Mouse (Mus musculus): ENCODE data around the gene Ect2l.
"Not testable (repeated sequence)": the region's sequence is repeated elsewhere in the genome, so short reads cannot be mapped to it uniquely, and the experiment has no call there.

Ect2l gene

DNA sequence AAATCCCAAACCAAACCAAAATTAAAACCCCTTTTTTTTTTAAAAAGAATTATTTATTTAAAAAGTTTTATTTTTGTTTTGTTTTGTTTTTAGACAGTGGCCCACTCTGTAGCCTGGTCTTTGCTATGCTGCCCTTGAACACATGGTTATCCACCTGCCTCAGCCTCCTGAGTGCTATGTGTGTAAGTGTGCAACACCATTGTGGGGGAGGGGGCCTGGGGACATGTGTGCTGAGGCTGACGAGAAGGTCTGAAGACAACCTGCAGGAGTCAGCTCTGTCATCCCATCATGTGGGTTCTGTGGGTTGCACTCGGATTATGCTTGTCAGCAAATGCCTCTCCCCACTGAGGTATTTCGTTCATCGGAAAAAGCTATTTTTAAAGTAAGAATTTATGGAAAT lies 21.2 kb downstream of the Ect2l start:
- no peak for DNase-seq (ENCODE audit: low read depth)

DNA sequence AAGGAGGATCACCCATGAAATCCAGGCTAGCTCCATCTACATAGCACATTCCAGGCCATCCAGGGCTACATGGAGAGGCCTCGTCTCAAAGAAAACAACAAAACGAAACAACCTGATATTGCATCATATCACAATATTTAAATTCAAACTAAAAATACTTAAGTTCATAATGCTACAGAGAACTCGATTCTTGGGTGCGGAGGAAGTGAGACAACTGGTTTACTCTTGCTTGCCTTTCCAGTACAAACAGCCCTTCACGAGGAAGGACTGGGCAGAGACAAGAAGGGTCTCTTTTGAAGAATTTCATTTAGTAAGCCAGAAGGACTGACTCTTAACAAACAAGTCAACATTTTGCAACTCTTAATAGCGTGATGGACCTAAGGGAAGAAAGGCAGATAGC lies 22.1 kb downstream of the Ect2l start:
- no peak for DNase-seq (ENCODE audit: low read depth)

- no peak for DNase-seq (ENCODE audit: low read depth)
Observed at GRCm38 (mm10) chr10:18182246-18182645, 28.4 kb downstream of the Ect2l start.

GRCm38 (mm10) chr10:18177304-18177703 lies 33.4 kb downstream of the Ect2l start:
- DNase-seq (ENCODE audit: low read depth): no peak

DNA sequence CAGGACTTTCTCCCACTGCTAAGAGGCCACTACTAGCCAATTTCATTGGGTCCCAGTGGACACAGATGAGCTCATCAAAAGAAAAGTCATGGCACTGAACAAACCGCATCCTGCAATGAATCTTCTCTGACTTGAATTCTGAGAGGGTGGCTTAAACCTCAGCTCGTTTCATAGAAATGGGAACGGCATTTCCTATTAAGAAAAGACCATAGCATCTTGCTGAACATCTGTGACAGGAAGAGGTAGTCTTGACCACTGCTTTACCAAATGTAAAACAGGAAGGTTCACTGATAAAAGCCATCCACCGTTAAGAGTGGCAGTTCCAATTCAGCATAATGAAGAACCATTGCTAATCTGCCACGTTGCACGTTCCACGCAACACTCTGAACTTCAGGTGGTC lies 34.0 kb downstream of the Ect2l start:
- no peak for DNase-seq (ENCODE audit: low read depth)

- no peak for DNase-seq (ENCODE audit: low read depth)
Observed at GRCm38 (mm10) chr10:18175087-18175486, 35.6 kb downstream of the Ect2l start.

DNA sequence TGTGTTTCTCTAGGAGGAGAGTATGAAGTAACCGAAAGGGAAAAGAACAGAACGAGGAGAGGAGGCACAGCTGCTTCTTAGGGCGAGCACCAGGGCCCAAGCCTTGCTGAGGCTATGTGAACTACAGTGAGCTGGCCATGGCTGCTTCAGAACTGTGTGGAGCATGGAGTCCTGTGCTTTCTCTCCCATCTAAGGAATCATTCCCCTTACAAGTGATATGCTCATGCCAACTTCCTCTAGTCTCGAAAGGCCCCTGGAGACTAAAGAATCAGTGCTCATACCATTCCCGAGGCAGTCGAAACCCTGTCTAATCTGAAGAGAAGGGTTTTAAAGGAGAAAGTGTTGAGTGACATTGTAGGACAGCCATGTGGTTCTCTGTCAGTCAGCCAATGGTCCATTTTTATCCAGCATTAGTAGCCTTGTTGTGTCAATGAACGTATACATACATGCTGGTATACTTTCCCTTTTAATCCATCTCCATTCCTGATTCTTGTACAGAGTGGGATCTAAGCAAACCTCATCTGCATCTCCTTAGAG lies 48.2 kb downstream of the Ect2l start:
- DNase-seq (ENCODE audit: low read depth): no peak

DNA sequence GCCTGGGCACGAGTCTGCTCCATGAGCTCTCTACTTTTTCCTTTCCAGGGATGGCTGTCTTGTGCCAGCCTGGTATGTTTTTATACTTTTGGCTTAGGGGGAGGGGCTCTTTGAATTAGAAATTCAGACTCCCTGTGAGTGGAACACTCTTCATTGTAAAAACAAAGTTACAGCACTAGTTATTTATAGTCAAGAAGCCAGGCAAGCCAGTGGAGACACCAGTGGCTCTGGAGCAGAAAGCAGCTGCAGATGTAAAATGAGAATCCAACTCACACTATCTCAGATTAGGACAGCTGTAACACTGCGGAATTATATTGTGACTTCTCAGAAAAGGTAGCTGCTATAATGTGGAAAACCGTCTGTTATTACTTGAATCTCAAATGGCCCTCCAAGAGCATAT lies 63.5 kb downstream of the Ect2l start:
- DNase-seq (ENCODE audit: low read depth): no peak

GRCm38 (mm10) chr10:18142231-18142630 lies 68.5 kb downstream of the Ect2l start:
- no peak for DNase-seq (ENCODE audit: low read depth)

DNA sequence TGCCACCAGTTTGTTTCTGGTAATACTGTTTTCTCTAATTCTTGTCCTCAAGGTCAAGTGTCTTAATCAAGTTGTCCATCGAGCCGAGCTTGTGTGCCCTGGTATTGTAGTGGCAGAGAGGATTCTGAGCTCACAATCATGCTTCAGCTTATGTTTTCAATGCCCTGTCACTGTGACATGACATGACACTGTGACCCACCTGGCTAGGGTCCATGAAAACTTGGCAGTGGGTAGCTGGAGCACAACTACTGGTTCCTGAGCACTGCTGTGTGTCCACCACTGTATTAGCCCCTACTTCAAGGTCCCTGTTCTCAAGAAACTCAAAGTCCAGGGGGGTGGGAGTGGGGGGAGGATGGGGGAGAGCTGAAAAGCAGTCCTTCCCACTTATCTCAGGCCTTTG lies 69.3 kb downstream of the Ect2l start:
- DNase-seq (ENCODE audit: low read depth): no peak

GRCm38 (mm10) chr10:18139615-18140014 lies 71.1 kb downstream of the Ect2l start:
- DNase-seq (ENCODE audit: low read depth): no peak

DNA sequence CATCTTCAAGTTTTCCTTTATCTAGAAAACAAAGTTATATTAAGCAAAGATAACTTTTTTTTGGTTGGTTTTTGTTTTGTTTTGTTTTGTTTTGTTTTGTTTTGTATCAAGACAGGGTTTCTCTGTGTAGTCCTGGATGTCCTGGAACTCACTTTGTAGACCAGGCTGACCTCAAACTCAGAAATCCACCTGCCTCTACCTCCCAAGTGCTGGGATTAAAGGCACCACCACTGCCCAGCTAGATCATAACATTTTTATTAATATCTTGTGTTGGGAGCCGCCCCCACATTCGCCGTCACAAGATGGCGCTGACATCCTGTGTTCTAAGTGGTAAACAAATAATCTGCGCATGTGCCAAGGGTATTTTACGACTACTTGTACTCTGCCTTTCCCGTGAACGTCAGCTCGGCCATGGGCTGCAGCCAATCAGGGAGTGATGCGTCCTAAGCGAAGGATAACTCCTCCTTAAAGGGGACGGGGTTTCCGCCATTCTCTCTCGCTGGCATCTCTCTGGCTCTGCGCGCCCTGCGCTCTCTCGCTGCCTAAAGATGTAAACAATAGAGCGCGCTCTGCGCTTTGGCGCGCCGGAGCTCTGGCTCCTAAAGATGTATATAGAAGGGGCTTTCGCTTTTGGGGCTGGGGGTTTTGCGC lies 71.7 kb downstream of the Ect2l start:
- not testable (repeated sequence) for DNase-seq (ENCODE audit: low read depth)

GRCm38 (mm10) chr10:18131666-18132650 lies 78.7 kb downstream of the Ect2l start:
- no peak for DNase-seq (ENCODE audit: low read depth)

DNA sequence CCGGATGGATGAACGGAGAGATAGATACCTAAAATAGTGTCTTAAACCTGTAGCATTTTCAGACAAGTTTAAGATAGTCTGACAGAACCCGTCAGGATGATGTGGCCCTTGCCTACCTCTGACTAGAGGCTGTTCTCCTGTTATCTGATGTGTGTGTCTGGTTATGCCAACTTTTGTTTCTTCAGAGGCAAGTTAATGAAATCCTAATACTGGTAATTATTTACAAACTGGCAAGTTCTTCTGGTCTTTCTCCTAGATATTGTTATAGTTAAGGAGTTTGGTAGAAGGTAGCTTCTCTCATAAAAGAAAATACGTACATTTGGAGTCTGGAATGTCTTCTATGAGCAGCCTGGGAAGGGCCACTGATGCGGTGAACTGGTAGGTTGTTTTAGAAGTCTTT lies 80.4 kb downstream of the Ect2l start:
- DNase-seq (ENCODE audit: low read depth): no peak

- DNase-seq (ENCODE audit: low read depth): no peak
Observed at GRCm38 (mm10) chr10:18118336-18118735, 92.4 kb downstream of the Ect2l start.

GRCm38 (mm10) chr10:18113473-18114093 lies 97.1 kb downstream of the Ect2l start:
- no peak for DNase-seq (ENCODE audit: low read depth)

GRCm38 (mm10) chr10:18110940-18111339 lies 99.8 kb downstream of the Ect2l start:
- DNase-seq (ENCODE audit: low read depth): no peak

DNA sequence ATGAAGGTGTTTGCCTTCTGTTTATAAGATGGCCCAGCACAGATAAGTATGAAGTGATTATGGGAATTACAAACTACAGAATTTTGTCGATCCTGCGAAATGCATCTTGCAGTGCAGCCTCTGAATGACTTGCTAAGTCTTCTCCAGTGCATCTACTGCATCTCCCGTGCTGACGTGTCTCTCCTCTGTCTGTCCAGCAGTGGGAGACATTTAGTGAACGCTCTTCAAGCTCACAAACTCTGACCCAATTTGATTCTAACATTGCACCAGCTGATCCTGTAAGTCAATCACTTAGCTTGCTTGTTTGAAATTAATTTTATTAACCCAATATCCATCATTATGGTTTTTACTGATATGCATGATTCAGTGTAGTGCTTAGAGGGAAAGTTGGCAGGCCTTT lies 103.2 kb downstream of the Ect2l start:
- DNase-seq (ENCODE audit: low read depth): no peak

GRCm38 (mm10) chr10:18102166-18102565 lies 108.5 kb downstream of the Ect2l start:
- DNase-seq (ENCODE audit: low read depth): no peak

DNA sequence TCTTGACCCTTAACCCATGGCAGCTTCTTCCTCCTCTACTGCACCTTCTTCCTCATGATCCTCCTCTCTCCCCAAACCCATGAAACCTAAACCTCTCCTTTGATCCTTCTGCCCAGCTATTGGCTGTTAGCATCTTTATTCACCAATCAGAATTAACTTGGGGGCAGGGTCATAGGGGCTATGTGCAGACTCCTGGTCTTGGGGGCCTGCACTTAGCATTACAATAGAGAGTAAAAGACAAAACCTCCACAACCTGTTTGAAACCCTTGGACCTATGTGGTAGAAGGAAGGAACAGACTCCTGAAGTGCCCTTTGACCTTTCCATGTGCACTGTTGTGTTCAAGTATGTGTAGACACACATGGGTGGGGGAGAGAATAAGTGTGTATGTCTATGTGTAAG lies 120.0 kb downstream of the Ect2l start:
- DNase-seq (ENCODE audit: low read depth): no peak

GRCm38 (mm10) chr10:18082772-18083171 lies 127.9 kb downstream of the Ect2l start:
- DNase-seq (ENCODE audit: low read depth): no peak

- DNase-seq (ENCODE audit: low read depth): no peak
Observed at GRCm38 (mm10) chr10:18081536-18081935, 129.2 kb downstream of the Ect2l start.
